Mouse (Mus musculus) liver, adult 2 months (tissue): ENCODE measurements around the gene Ltbp1. TPM values are rescaled to one million over a fixed set of nuclear protein-coding genes. Genes with fewer than 3 reads are reported as not detected.

Source experiments
- DNase-seq: peaks from one replicate; pipeline ENCODE4 v3.0.0-alpha.2; 2011; ENCODE audit warnings: low read depth, low spot score; ENCODE audit errors: extremely low read depth
- H3K27ac ChIP-seq: fragments of 200-500 bp; replicated peaks from 2 replicates; pipeline ENCODE4 v1.5.1; 2012; ENCODE audit warnings: low read depth, mild to moderate bottlenecking, control low read depth, inconsistent platforms, low read length; ENCODE audit not compliant: insufficient read depth
- H3K27me3 ChIP-seq: fragments of 200-500 bp; 2 replicates; pipeline ENCODE4 v1.6.1; 2012; ENCODE audit warnings: mild to moderate bottlenecking, moderate library complexity, low read length, inconsistent platforms; ENCODE audit not compliant: control insufficient read depth, insufficient read depth
- H3K36me3 ChIP-seq: fragments of 200-500 bp; 2 replicates; pipeline ENCODE4 v1.6.1; 2012; ENCODE audit warnings: low read length, inconsistent platforms; ENCODE audit not compliant: control insufficient read depth, insufficient read depth
- H3K4me1 ChIP-seq: fragments of 200-500 bp; 2 replicates; pipeline ENCODE4 v1.6.1; 2011; ENCODE audit warnings: low read length; ENCODE audit not compliant: control insufficient read depth, insufficient read depth
- H3K4me3 ChIP-seq: fragments of 200-500 bp; 2 replicates; pipeline ENCODE4 v1.5.1; 2011; ENCODE audit warnings: low read depth, mild to moderate bottlenecking, control low read depth, low read length, moderate library complexity; ENCODE audit not compliant: insufficient read depth
- H3K79me2 ChIP-seq: fragments of 200-500 bp; 2 replicates; pipeline ENCODE4 v1.6.1; 2012; ENCODE audit warnings: inconsistent platforms, mild to moderate bottlenecking, low read length, moderate library complexity; ENCODE audit not compliant: control insufficient read depth, insufficient read depth
- H3K9ac ChIP-seq: fragments of 200-500 bp; 2 replicates; pipeline ENCODE4 v1.6.1; 2012; ENCODE audit warnings: low read depth, mild to moderate bottlenecking, control low read depth, inconsistent platforms, low read length
- CTCF ChIP-seq: fragments of 200-500 bp; IDR thresholded peaks from 2 replicates; pipeline ENCODE4 v1.5.1; 2011; ENCODE audit warnings: low read depth, low read length, control low read depth
- POLR2A ChIP-seq: fragments of 200-500 bp; IDR thresholded peaks from 2 replicates; pipeline ENCODE4 v1.6.1; 2011; ENCODE audit warnings: low read length, control low read depth; ENCODE audit not compliant: insufficient read depth; ENCODE audit errors: extremely low read depth
- WGBS: fragments of 180-500 bp; shearing (Covaris S2); methylation state at CpG from one replicate; pipeline ENCODE4 v1.1.7; 2018; 5-methylcytosine and 5-hydroxymethylcytosine counted together
- polyA plus RNA-seq: library from polyadenylated mRNA; depleted of rRNA; stranded (reverse); fragments of >200 nt; gene quantifications from 2 replicates; pipeline ENCODE4 v1.2.3, GENCODE M21; 2012
- total RNA-seq: library from RNA; depleted of rRNA; stranded (reverse); fragments of >200 nt; gene quantifications from 2 replicates; pipeline ENCODE4 v1.2.3, GENCODE M21; 2014

Gene Ltbp1
- total and polyA plus RNA-seq, 2 experiments, result 1.1 to 1.5 TPM

GRCm38 (mm10) chr17:75278561-75278960, 273.2 kb downstream of the Ltbp1 start:
- Histone ChIP-seq H3K36me3 (no peaks in the 10 kb centered on the region), H3K4me3 (no peak overlapping the region), H3K27me3 (no peaks in the 10 kb centered on the region), H3K4me1 (no peaks in the 10 kb centered on the region), H3K9ac (no peak overlapping the region), H3K27ac (no peak overlapping the region), H3K79me2 (no peaks in the 10 kb centered on the region)
- no peak for DNase-seq
- TF ChIP-seq POLR2A (no peak), CTCF (no peak)
- 73% methylated on average over 6 of the region's 6 CpGs for WGBS

- TF ChIP-seq POLR2A (no peak), CTCF (no peak)
- no peak for DNase-seq
- Histone ChIP-seq H3K27me3 (no peaks in the 10 kb centered on the region), H3K79me2 (no peaks in the 10 kb centered on the region), H3K27ac (no peak overlapping the region), H3K4me3 (no peak overlapping the region), H3K4me1 (no peaks in the 10 kb centered on the region), H3K9ac (no peak overlapping the region), H3K36me3 (no peaks in the 10 kb centered on the region)
- 83% methylated on average over 5 of the region's 5 CpGs for WGBS
These were observed 276.0 kb downstream of the Ltbp1 start for GRCm38 (mm10) chr17:75281345-75281744.

- no peak for TF ChIP-seq POLR2A
- no peak for TF ChIP-seq CTCF
- Histone ChIP-seq H3K4me1 (no peaks in the 10 kb centered on the region), H3K9ac (no peak overlapping the region), H3K27ac (no peak overlapping the region), H3K4me3 (no peak overlapping the region), H3K27me3 (no peaks in the 10 kb centered on the region), H3K36me3 (no peaks in the 10 kb centered on the region), H3K79me2 (no peaks in the 10 kb centered on the region)
- DNase-seq, result no peak
- WGBS, result 69% methylated on average over 9 of the region's 9 CpGs
These were observed 279.7 kb downstream of the Ltbp1 start for GRCm38 (mm10) chr17:75284876-75285708.

DNA sequence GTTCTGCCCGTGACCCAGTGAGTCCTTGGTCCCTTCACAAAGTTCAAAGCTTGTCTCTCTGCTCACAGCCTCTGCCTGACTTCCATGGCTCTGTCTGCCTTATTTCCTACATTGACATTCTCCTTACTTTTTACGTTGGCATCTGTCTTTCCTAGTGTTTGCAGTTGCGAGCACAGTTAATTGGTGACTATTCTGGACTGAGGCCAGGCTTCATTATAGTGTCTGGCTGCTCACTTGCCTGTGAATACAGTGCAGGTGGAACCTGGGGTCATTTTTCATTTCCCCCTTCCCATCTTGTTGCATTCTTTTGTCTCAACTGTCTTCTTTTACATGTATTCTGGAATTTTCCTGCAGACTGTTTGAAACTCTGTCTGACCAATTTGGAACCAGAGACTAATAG, 287.6 kb downstream of the Ltbp1 start:
- TF ChIP-seq CTCF, result no peak
- TF ChIP-seq POLR2A, result no peak
- peak overlapping the region; percentile 51 for H3K27ac ChIP-seq
- H3K36me3 ChIP-seq, result no peaks in the 10 kb centered on the region
- no peaks in the 10 kb centered on the region for H3K4me1 ChIP-seq
- no peaks in the 10 kb centered on the region for H3K79me2 ChIP-seq
- no peak for DNase-seq
- no peak overlapping the region for H3K4me3 ChIP-seq
- H3K9ac ChIP-seq, result no peak overlapping the region
- no peaks in the 10 kb centered on the region for H3K27me3 ChIP-seq
- WGBS, result 74% methylated on average over 3 of the region's 3 CpGs

DNA sequence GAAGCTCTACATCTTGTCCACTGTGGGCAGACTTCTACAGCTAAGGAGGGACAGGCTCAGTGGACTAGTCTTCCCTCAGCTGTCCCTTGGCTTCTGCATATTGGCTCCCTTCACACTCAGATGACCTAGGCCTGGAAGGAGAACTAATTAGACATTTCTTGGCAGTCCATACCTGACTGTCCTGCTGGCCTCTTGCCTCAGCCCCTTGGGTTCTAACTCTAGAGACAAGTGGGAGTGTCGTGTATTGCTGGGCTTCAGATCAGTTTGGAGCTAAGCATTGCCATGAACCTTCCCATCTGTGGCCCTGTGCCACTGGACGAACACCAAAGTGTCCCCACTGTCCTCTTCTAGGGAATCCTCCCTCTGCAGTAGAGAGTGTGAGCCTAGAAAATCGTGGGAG, 288.4 kb downstream of the Ltbp1 start:
- Histone ChIP-seq H3K27me3 (no peaks in the 10 kb centered on the region), H3K36me3 (no peaks in the 10 kb centered on the region), H3K79me2 (no peaks in the 10 kb centered on the region), H3K4me3 (no peak overlapping the region), H3K9ac (no peak overlapping the region), H3K27ac (0 out of 2 replicates have a peak overlapping the region, but pooled peaks have one; percentile 37), H3K4me1 (no peaks in the 10 kb centered on the region)
- no peak for TF ChIP-seq CTCF
- TF ChIP-seq POLR2A, result no peak
- WGBS, result 64% methylated on average over 3 of the region's 3 CpGs
- peak; percentile 40 for DNase-seq

DNA sequence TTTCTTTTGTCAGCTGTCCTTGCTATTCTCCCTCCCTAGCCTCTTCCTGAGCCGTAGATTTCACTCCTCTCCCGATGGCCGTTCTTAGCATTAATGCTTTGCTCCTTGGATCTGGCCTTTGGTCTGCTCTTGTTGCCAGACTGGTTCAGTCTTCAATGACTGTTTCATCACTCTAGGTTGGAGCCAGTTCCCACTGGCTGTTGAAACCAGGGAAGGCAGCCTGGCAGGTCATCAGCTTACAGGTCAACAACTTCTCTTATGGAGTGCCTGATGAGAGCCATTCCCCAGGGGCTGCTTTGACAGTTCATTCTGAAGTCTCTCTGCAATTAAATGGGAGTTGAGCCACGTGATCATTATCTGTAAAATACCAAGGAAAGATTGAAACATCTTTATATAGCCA, 295.5 kb downstream of the Ltbp1 start:
- DNase-seq, result peak; percentile 87
- Histone ChIP-seq H3K27ac (no peak overlapping the region), H3K79me2 (no peaks in the 10 kb centered on the region), H3K4me1 (peaks cover 3% of the 10 kb centered on the region), H3K9ac (no peak overlapping the region), H3K4me3 (no peak overlapping the region), H3K36me3 (no peaks in the 10 kb centered on the region), H3K27me3 (no peaks in the 10 kb centered on the region)
- TF ChIP-seq POLR2A (no peak), CTCF (no peak)
- WGBS, result 34% methylated on average over 4 of the region's 4 CpGs
